Mouse (Mus musculus): ENCODE data around the gene Spz1.

The Spz1 gene

DNA sequence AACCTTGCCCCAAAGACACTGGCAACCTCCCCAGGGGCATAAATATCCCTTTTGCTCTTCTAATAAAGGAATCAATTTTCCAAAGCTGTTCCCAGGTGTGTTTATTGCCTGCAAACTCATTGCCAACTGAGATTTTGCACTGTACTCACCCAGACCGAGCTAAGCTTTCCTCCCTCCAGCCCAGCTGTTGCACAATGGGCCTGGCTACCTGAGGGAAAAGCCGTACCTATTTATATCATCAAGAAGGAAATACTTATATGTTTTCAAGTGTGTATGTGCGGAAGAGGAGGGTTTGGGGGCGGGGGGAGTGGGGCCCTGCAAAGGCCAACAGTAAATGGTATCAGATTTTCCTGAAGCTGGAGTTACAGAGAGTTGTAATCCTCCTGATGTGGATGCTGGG, 28.9 kb downstream of the Spz1 start:
- H3K4me3 ChIP-seq (replicated peaks; ENCODE audit: low read length), result no peak overlapping the region
- H3K36me3 ChIP-seq (ENCODE audit: insufficient read depth, low read length), result no peaks in the 10 kb centered on the region
- H3K27me3 ChIP-seq (ENCODE audit: insufficient read depth, low read length), result 0 out of 2 replicates have a peak, but pooled peaks cover 3% of the 10 kb centered on the region
- TF ChIP-seq NANOG (IDR thresholded peaks at IDR 0.05; ENCODE audit: borderline replicate concordance, low read length), result no peak
- TF ChIP-seq POU5F1 (IDR thresholded peaks at IDR 0.05; ENCODE audit: borderline replicate concordance, low read length), result no peak
- no peak for TF ChIP-seq CTCF (conservative IDR thresholded peaks at IDR 0.05; ENCODE audit: low read length)
- H3K9me3 ChIP-seq (ENCODE audit: low read length), result peaks cover 39% of the 10 kb centered on the region
- no peaks in the 10 kb centered on the region for H3K4me1 ChIP-seq (replicated peaks; ENCODE audit: low read depth, low read length)

DNA sequence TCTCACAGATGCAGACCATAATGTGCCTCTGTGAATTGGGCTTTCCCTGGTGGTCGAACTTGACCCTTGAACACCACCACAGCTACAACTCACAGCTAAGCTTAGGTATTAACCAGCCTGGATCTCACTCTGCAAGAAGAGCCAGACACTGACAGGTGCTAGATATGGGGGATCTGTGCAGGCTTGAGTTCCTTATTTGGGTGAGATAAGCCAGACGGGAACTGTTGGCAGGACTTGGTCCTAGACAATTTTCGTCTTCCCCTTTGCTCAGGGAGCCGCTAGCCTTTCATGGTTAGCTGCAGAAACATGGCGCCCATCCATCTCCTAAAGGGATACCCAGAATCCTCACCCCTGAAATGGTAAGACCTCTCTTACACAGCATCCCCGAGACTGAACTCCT, 35.0 kb downstream of the Spz1 start:
- H3K9me3 ChIP-seq (ENCODE audit: low read length), result peaks cover 8% of the 10 kb centered on the region; the same call in 1 of the 2 replicates
- TF ChIP-seq NANOG (IDR thresholded peaks at IDR 0.05; ENCODE audit: borderline replicate concordance, low read length), result no peak
- H3K4me3 ChIP-seq (replicated peaks; ENCODE audit: low read length), result no peak overlapping the region
- H3K4me1 ChIP-seq (replicated peaks; ENCODE audit: low read depth, low read length), result peaks cover 17% of the 10 kb centered on the region
- no peaks in the 10 kb centered on the region for H3K27me3 ChIP-seq (ENCODE audit: insufficient read depth, low read length)
- H3K36me3 ChIP-seq (ENCODE audit: insufficient read depth, low read length), result no peaks in the 10 kb centered on the region

DNA sequence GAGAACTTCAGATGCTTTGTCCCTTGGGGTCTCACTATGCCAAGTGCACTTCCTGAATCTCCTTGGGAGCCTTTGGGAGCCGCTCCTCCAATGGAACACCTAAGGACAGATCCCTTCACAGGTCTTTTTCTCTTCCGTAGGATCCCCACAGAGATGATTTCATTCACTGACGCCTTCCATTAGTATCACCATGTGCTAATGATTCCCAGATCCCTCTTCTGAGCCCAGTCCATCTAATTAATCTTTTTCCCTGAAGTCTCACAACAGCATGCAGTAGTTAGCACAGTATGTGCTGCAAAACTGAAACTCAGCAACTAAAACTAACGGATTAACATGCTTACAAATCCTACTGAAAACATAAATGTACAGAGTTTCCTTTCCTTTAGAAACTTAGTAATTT, 36.8 kb downstream of the Spz1 start:
- Histone ChIP-seq H3K27me3 (ENCODE audit: insufficient read depth, low read length) (no peaks in the 10 kb centered on the region), H3K4me3 (replicated peaks; ENCODE audit: low read length) (no peak overlapping the region), H3K36me3 (ENCODE audit: insufficient read depth, low read length) (no peaks in the 10 kb centered on the region), H3K9me3 (ENCODE audit: low read length) (no peaks in the 10 kb centered on the region), H3K4me1 (replicated peaks; ENCODE audit: low read depth, low read length) (peaks cover 17% of the 10 kb centered on the region)
- TF ChIP-seq CTCF (conservative IDR thresholded peaks at IDR 0.05; ENCODE audit: low read length) (no peak), NANOG (IDR thresholded peaks at IDR 0.05; ENCODE audit: borderline replicate concordance, low read length) (no peak), POU5F1 (IDR thresholded peaks at IDR 0.05; ENCODE audit: borderline replicate concordance, low read length) (no peak)

DNA sequence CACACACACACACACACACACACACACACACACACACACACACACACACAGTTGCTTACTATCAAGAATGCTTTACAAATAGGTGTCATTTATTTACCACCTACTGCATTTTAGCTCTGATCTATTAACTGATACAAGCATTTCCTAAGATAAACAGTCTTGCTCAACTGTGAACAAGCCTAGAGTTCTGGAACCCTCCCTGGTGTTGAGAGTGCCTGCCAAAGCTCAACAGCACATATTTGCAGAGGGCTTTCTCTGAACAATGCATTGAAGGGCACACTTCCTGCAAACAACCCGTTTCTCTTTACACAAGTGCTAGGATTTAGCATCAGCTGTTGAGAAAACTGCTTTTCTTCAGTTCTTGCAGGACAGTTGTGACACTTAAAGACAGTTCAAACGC, 42.2 kb downstream of the Spz1 start:
- H3K4me1 ChIP-seq (replicated peaks; ENCODE audit: low read depth, low read length), result peaks cover 9% of the 10 kb centered on the region
- no peaks in the 10 kb centered on the region for H3K9me3 ChIP-seq (ENCODE audit: low read length)
- no peak overlapping the region for H3K4me3 ChIP-seq (replicated peaks; ENCODE audit: low read length)
- no peaks in the 10 kb centered on the region for H3K36me3 ChIP-seq (ENCODE audit: insufficient read depth, low read length)
- TF ChIP-seq CTCF (conservative IDR thresholded peaks at IDR 0.05; ENCODE audit: low read length), result no peak
- no peak for TF ChIP-seq NANOG (IDR thresholded peaks at IDR 0.05; ENCODE audit: borderline replicate concordance, low read length)
- TF ChIP-seq POU5F1 (IDR thresholded peaks at IDR 0.05; ENCODE audit: borderline replicate concordance, low read length), result no peak
- H3K27me3 ChIP-seq (ENCODE audit: insufficient read depth, low read length), result peaks cover 18% of the 10 kb centered on the region

DNA sequence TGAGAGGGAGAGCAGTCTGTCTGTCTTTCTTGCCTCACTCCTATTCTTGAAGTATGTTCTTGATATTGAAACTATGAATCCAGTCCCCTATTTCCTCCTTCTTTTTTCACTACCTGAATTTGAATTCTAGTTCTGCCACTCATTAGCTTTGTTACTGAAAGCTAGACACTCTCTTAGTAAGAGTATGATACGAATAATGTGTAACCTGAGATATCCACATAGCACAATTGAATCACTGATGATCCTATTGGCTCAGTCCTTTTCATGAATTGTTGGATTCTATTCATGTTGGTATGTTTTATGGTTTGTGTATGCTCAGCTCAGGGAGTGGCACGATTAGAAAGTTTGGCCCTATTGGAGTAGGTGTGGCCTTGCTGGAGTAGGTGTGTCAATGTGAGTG, 43.8 kb downstream of the Spz1 start:
- TF ChIP-seq NANOG (IDR thresholded peaks at IDR 0.05; ENCODE audit: borderline replicate concordance, low read length) (no peak), POU5F1 (IDR thresholded peaks at IDR 0.05; ENCODE audit: borderline replicate concordance, low read length) (no peak), CTCF (conservative IDR thresholded peaks at IDR 0.05; ENCODE audit: low read length) (no peak)
- H3K27me3 ChIP-seq (ENCODE audit: insufficient read depth, low read length), result peaks cover 20% of the 10 kb centered on the region
- H3K36me3 ChIP-seq (ENCODE audit: insufficient read depth, low read length), result no peaks in the 10 kb centered on the region
- H3K4me3 ChIP-seq (replicated peaks; ENCODE audit: low read length), result no peak overlapping the region
- H3K9me3 ChIP-seq (ENCODE audit: low read length), result no peaks in the 10 kb centered on the region
- no peaks in the 10 kb centered on the region; the same call in 1 of the 2 replicates for H3K4me1 ChIP-seq (replicated peaks; ENCODE audit: low read depth, low read length)

DNA sequence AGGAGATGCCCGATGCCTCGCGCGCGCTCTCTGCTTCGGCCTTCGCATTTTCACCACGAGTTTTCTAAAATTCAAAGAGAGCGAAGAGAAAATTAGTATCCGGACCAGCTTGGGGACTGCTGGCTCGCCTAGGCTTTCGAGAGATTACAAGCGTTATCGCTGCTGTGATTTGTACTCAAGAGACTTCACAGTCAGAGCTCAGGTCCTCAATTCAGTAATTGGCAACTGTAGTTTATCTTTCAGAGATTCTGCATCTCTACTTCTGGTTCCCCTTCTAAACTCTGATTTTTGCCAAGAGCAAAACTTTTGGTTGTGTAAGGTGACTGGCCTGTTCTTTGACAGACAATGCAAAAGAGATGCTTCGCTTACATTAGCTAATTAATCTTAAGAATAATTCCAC, 44.7 kb downstream of the Spz1 start:
- Histone ChIP-seq H3K36me3 (ENCODE audit: insufficient read depth, low read length) (no peaks in the 10 kb centered on the region), H3K27me3 (ENCODE audit: insufficient read depth, low read length) (peaks cover 20% of the 10 kb centered on the region)
- TF ChIP-seq NANOG (IDR thresholded peaks at IDR 0.05; ENCODE audit: borderline replicate concordance, low read length) (no peak), CTCF (conservative IDR thresholded peaks at IDR 0.05; ENCODE audit: low read length) (no peak), POU5F1 (IDR thresholded peaks at IDR 0.05; ENCODE audit: borderline replicate concordance, low read length) (no peak)

DNA sequence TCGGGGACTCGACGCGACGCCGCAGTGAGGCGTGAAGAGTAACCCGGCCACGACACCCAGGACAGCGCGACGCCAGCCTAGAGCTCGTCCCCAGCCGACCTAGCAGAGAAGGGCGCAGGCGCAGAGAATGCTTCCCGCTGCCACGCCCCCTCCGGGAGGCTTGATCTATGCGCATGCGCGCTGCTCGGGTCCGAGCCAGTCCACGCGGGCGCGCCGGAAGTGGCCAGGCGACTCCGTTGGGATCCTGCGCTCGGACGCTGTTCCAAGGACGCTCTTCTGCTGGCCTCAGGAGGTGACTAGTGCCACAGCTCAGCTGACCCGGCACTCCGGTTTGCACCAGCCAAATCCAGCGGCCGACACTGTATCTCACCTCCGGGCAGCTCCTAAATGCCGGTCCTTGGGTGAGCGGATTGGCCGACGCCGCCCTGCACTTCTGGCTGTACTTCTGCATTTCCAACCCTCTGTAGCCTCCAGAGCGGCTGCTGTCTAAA, 45.2 kb downstream of the Spz1 start, which contains the start of gene Zfyve16:
Gene Zfyve16 (minus strand): TSS at position 148 of the 491 bp plus-strand sequence.
- Histone ChIP-seq H3K4me3 (replicated peaks; ENCODE audit: low read length) (peak within 1 kb of the TSS; percentile 82), H3K27me3 (ENCODE audit: insufficient read depth, low read length) (peaks cover 20% of the 10 kb centered on the region), H3K4me1 (replicated peaks; ENCODE audit: low read depth, low read length) (no peaks in the 10 kb centered on the region; the same call in 1 of the 2 replicates), H3K9me3 (ENCODE audit: low read length) (no peaks in the 10 kb centered on the region), H3K36me3 (ENCODE audit: insufficient read depth, low read length) (no peaks in the 10 kb centered on the region)
- TF ChIP-seq CTCF (conservative IDR thresholded peaks at IDR 0.05; ENCODE audit: low read length) (no peak), POU5F1 (IDR thresholded peaks at IDR 0.05; ENCODE audit: borderline replicate concordance, low read length) (no peak), NANOG (IDR thresholded peaks at IDR 0.05; ENCODE audit: borderline replicate concordance, low read length) (no peak)

More for the DNA sequence above, 44.7 kb downstream of the Spz1 start:
- no peaks in the 10 kb centered on the region for H3K9me3 ChIP-seq (ENCODE audit: low read length)
- no peaks in the 10 kb centered on the region; the same call in 1 of the 2 replicates for H3K4me1 ChIP-seq (replicated peaks; ENCODE audit: low read depth, low read length)
- H3K4me3 ChIP-seq (replicated peaks; ENCODE audit: low read length), result peak overlapping the region; percentile 82

DNA sequence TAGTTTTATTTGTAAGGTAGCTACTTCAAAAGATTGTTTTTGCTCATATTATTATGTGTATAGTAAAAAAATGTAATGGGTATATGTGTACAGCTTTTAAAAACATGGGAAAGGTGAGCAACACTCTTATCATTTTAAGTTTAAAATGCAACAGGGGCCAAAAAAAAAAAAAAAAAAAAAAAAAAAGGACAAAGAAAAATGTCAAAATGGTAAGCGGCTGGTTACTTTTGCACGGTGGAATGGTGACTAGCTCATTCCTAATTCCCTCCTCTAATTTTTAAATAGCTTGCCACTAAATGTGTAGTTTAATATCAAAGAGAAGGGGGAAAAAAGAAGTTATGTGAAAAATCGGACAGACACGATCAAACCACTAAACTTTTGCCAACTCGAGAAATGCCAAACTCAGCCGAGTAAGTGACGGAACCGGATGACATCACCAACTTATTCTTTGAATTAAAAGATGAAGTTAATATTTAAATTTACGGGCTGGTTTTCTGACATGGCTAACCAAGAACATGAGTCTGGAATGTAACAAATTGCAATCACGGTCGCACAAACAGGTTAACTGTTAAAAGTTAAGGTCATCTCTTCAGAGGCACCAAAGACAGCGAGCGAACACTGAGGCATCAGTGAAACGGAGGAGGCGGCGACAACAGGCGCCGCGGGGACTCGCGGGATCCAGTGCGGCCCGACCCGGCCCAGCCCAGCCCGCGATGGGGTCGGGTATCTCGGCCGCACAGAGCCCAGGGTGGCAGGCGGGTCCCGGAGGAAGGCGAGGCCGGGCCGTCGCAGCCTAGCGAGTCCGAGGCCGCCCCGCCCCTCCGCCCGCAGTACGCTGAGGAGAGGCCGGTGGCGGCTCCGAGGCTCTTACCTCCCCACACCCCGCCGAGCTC, 45.9 kb downstream of the Spz1 start:
- peaks cover 20% of the 10 kb centered on the region for H3K27me3 ChIP-seq (ENCODE audit: insufficient read depth, low read length)
- TF ChIP-seq CTCF (conservative IDR thresholded peaks at IDR 0.05; ENCODE audit: low read length), result no peak
- no peak for TF ChIP-seq POU5F1 (IDR thresholded peaks at IDR 0.05; ENCODE audit: borderline replicate concordance, low read length)
- TF ChIP-seq NANOG (IDR thresholded peaks at IDR 0.05; ENCODE audit: borderline replicate concordance, low read length), result no peak

More for the DNA sequence above, 45.9 kb downstream of the Spz1 start:
- no peaks in the 10 kb centered on the region for H3K9me3 ChIP-seq (ENCODE audit: low read length)
- H3K36me3 ChIP-seq (ENCODE audit: insufficient read depth, low read length), result no peaks in the 10 kb centered on the region
- H3K4me1 ChIP-seq (replicated peaks; ENCODE audit: low read depth, low read length), result no peaks in the 10 kb centered on the region; the same call in 1 of the 2 replicates
- peak overlapping the region; percentile 82 for H3K4me3 ChIP-seq (replicated peaks; ENCODE audit: low read length)
